10 mouse cellular contexts compared by ENCODE assay signal in genomic region chr15:77934326-77934725, GRCm38 (mm10). TPM values are rescaled to one million over a fixed set of nuclear protein-coding genes. Genes with fewer than 3 reads are reported as not detected.
DNase-seq lines count a peak whose midpoint lies in the region; ATAC-seq and TF ChIP-seq lines count a peak whose summit lies in the region.
"Had no signal": no experiment of that assay in that cellular context is flagged by ENCODE, and none has a peak within 500 bp of the region (broad histone marks: within the 10 kb centered on the region; RNA-seq: fewer than 3 reads in every experiment).

No protein-coding gene starts in this region.

- H3K4me3 ChIP-seq in neural tube, embryonic 14.5 days (ENCODE audit: low read depth, low read length) = no peak overlapping the region
- no peak overlapping the region for H3K4me3 ChIP-seq in intestine, postnatal 0 days (ENCODE audit: low read depth, low read length)

- H3K27ac ChIP-seq in neural tube, embryonic 14.5 days (ENCODE audit: low read depth, low read length) = no peak overlapping the region
- H3K27ac ChIP-seq in intestine, postnatal 0 days (ENCODE audit: low read depth, low read length) = no peak overlapping the region
- H3K27ac ChIP-seq: heart, embryonic 10.5 days; liver, embryonic 14.5 days had no signal

- no peak for ATAC-seq in neural tube, embryonic 14.5 days (ENCODE audit: low read depth)
- no peak for ATAC-seq in activated CD4-positive, CD25-positive, alpha-beta regulatory T cell, adult 4 months
- no peak for ATAC-seq in intestine, postnatal 0 days

- DNase-seq in gastrocnemius, adult 18-20 months (ENCODE audit: low spot score) = peak; percentile 30
- DNase-seq in gastrocnemius, postnatal 10 days = no peak
- peak; percentile 44 to 50 for DNase-seq in right cerebral cortex, postnatal 10 days (ENCODE audit: low spot score in 2 of 2)
- no peak for DNase-seq in right cerebral cortex, adult 18-20 months
- DNase-seq in gastrocnemius, postnatal 25 days = peak; percentile 51

- H3K9me3 ChIP-seq in neural tube, embryonic 14.5 days (ENCODE audit: control insufficient read depth, low read length) = no peaks in the 10 kb centered on the region
- no peaks in the 10 kb centered on the region for H3K9me3 ChIP-seq in intestine, postnatal 0 days (ENCODE audit: control insufficient read depth)
- H3K9me3 ChIP-seq: heart, embryonic 10.5 days had no signal

- WGBS in neural tube, embryonic 14.5 days = 75% methylated on average over 11 of the region's 11 CpGs
- WGBS in intestine, postnatal 0 days = 78% methylated on average over 11 of the region's 11 CpGs

- no peaks in the 10 kb centered on the region for H3K27me3 ChIP-seq in neural tube, embryonic 14.5 days (ENCODE audit: control insufficient read depth, insufficient read depth, low read length)
- no peaks in the 10 kb centered on the region; the same call in 1 of the 2 replicates for H3K27me3 ChIP-seq in intestine, postnatal 0 days (replicated peaks; ENCODE audit: control insufficient read depth, insufficient read depth, low read length)

- no peak for TF ChIP-seq CTCF in intestine, postnatal 0 days (IDR thresholded peaks at IDR 0.05; ENCODE audit: low read depth)

- peaks cover 5% of the 10 kb centered on the region; the same call in 1 of the 2 replicates for H3K4me1 ChIP-seq in neural tube, embryonic 14.5 days (ENCODE audit: control insufficient read depth, insufficient read depth, low read length)
- H3K4me1 ChIP-seq in intestine, postnatal 0 days (replicated peaks; ENCODE audit: control insufficient read depth, insufficient read depth, low read length) = no peaks in the 10 kb centered on the region

- no peak overlapping the region for H3K9ac ChIP-seq in neural tube, embryonic 14.5 days (replicated peaks; ENCODE audit: low read depth, low read length)
- H3K9ac ChIP-seq in intestine, postnatal 0 days (ENCODE audit: low read depth, low read length) = no peak overlapping the region
- H3K9ac ChIP-seq: liver, embryonic 14.5 days had no signal

- H3K36me3 ChIP-seq in neural tube, embryonic 14.5 days (ENCODE audit: control insufficient read depth, insufficient read depth, low read length) = no peaks in the 10 kb centered on the region
- H3K36me3 ChIP-seq in intestine, postnatal 0 days (ENCODE audit: control insufficient read depth, insufficient read depth) = no peaks in the 10 kb centered on the region
- H3K36me3 ChIP-seq: heart, embryonic 10.5 days had no signal

- peak overlapping the region; percentile 32; the same call in 1 of the 2 replicates for H3K4me2 ChIP-seq in neural tube, embryonic 14.5 days (ENCODE audit: low read depth, low read length)
- no peak overlapping the region for H3K4me2 ChIP-seq in intestine, postnatal 0 days (replicated peaks; ENCODE audit: low read depth)

RNA-seq across cellular contexts. Expression of gene Txn2, which starts 5.5 kb away (rescaled TPM):
- 100 to 1,000 TPM; 215 to 223 TPM for total RNA-seq in gastrocnemius, adult 18-20 months (2021)
- 100 to 1,000 TPM; 198 to 232 TPM for total RNA-seq in gastrocnemius, postnatal 10 days (2021)
- 100 to 1,000 TPM; 210 to 254 TPM for total RNA-seq in gastrocnemius, postnatal 25 days (2021)
- 208 and 212 TPM in 2 replicates for polyA plus RNA-seq in neural tube, embryonic 14.5 days (2014; fragmentation: Nextera tagmentation; extraction: Ambion mirVana)
- polyA plus RNA-seq in activated CD4-positive, CD25-positive, alpha-beta regulatory T cell, adult 4 months (2017; shearing (Covaris generic)) = 100 to 1,000 TPM; 219 to 245 TPM
- 165 and 173 TPM in 2 replicates for polyA plus RNA-seq in intestine, postnatal 0 days (2015; fragmentation: Nextera tagmentation; extraction: Ambion mirVana)

RNA-seq across cellular contexts. Expression of gene Foxred2, which starts 22.2 kb away (rescaled TPM):
- total RNA-seq in gastrocnemius, adult 18-20 months (2021) = under 1 TPM; 0.45 to 0.53 TPM
- 1 to 10 TPM; 2.2 to 2.8 TPM for total RNA-seq in gastrocnemius, postnatal 10 days (2021)
- total RNA-seq in gastrocnemius, postnatal 25 days (2021) = under 1 TPM; 0.54 to 0.86 TPM
- polyA plus RNA-seq in neural tube, embryonic 14.5 days (2014; fragmentation: Nextera tagmentation; extraction: Ambion mirVana) = 9.0 and 11.2 TPM in 2 replicates
- polyA plus RNA-seq in activated CD4-positive, CD25-positive, alpha-beta regulatory T cell, adult 4 months (2017; shearing (Covaris generic)) = 1 to 10 TPM; 2.0 TPM
- polyA plus RNA-seq in intestine, postnatal 0 days (2015; fragmentation: Nextera tagmentation; extraction: Ambion mirVana) = 0.33 and 0.46 TPM in 2 replicates

RNA-seq across cellular contexts. Expression of gene Eif3d, which starts 36.3 kb away (rescaled TPM):
- total RNA-seq in gastrocnemius, adult 18-20 months (2021) = 10 to 100 TPM; 55.8 to 61.7 TPM
- 10 to 100 TPM; 80.8 to 85.2 TPM for total RNA-seq in gastrocnemius, postnatal 10 days (2021)
- total RNA-seq in gastrocnemius, postnatal 25 days (2021) = 10 to 100 TPM; 52.8 to 52.9 TPM
- 177 TPM in 2 replicates for polyA plus RNA-seq in neural tube, embryonic 14.5 days (2014; fragmentation: Nextera tagmentation; extraction: Ambion mirVana)
- polyA plus RNA-seq in activated CD4-positive, CD25-positive, alpha-beta regulatory T cell, adult 4 months (2017; shearing (Covaris generic)) = 100 to 1,000 TPM; 169 to 182 TPM
- polyA plus RNA-seq in intestine, postnatal 0 days (2015; fragmentation: Nextera tagmentation; extraction: Ambion mirVana) = 59.5 and 67.4 TPM in 2 replicates

Comparison
In these comparisons a context has a peak if more than half of its experiments do, and no peak if none do; other contexts are left out.
1. DNase-seq: peak in gastrocnemius, adult 18-20 months (single experiment), right cerebral cortex, postnatal 10 days (2 of 2) and gastrocnemius, postnatal 25 days (single experiment); none in gastrocnemius, postnatal 10 days (single experiment) and right cerebral cortex, adult 18-20 months (single experiment).